Mouse (Mus musculus) forebrain, embryonic 14.5 days (tissue): Measurements from ENCODE around the gene Grm7. TPM values are rescaled to one million over a fixed set of nuclear protein-coding genes. Genes with fewer than 3 reads are reported as not detected.

Source experiments
- ATAC-seq: fragments of 200-750 bp; cut with Nextera tagmentation; 2 replicates; pipeline ENCODE4 v1.8.0; 2017; ENCODE audit warnings: mild to moderate bottlenecking, moderate library complexity
- DNase-seq: peaks from one replicate; pipeline ENCODE4 v3.0.0-alpha.2; 2015; ENCODE audit warnings: low spot score
- H3K27ac ChIP-seq: fragments of 300-500 bp; sonication (generic); 2 replicates; pipeline ENCODE4 v1.5.1; 2014; ENCODE audit warnings: low read depth, mild to moderate bottlenecking, control low read depth, low read length, moderate library complexity
- H3K27me3 ChIP-seq: fragments of 300-500 bp; sonication (generic); replicated peaks from 2 replicates; pipeline ENCODE4 v1.6.1; 2014; ENCODE audit warnings: low read length, control low read depth, mixed read lengths; ENCODE audit not compliant: control insufficient read depth, insufficient read depth
- H3K36me3 ChIP-seq: fragments of 300-500 bp; sonication (generic); 2 replicates; pipeline ENCODE4 v1.6.1; 2014; ENCODE audit warnings: low read length, control low read depth; ENCODE audit not compliant: control insufficient read depth, insufficient read depth
- H3K4me1 ChIP-seq: fragments of 300-500 bp; sonication (generic); 2 replicates; pipeline ENCODE4 v1.6.1; 2014; ENCODE audit warnings: antibody characterized with exemption, low read length, control low read depth; ENCODE audit not compliant: control insufficient read depth, insufficient read depth
- H3K4me2 ChIP-seq: fragments of 300-500 bp; sonication (generic); 2 replicates; pipeline ENCODE4 v1.6.1; 2014; ENCODE audit warnings: mild to moderate bottlenecking, control low read depth, low read length
- H3K4me3 ChIP-seq: fragments of 300-500 bp; sonication (generic); 2 replicates; pipeline ENCODE4 v1.5.1; 2014; ENCODE audit warnings: low read depth, low read length, control low read depth
- H3K9ac ChIP-seq: fragments of 300-500 bp; sonication (generic); 2 replicates; pipeline ENCODE4 v1.6.1; 2014; ENCODE audit warnings: mild to moderate bottlenecking, low read length, control low read depth, moderate library complexity
- H3K9me3 ChIP-seq: fragments of 300-500 bp; sonication (generic); replicated peaks from 2 replicates; pipeline ENCODE4 v1.6.1; 2016; ENCODE audit warnings: low read length, control low read depth, mixed read lengths; ENCODE audit not compliant: control insufficient read depth
- WGBS: fragments of 180-500 bp; shearing (Covaris S2); extraction: QIAGEN DNeasy Blood & Tissue Kit; methylation state at CpG from one replicate; pipeline ENCODE4 v1.1.7; 2014; 5-methylcytosine and 5-hydroxymethylcytosine counted together
- polyA plus RNA-seq: library from polyadenylated mRNA; unstranded; fragments of >200 nt; fragmentation: Nextera tagmentation; extraction: Ambion mirVana; gene quantifications from 2 replicates; pipeline ENCODE4 v1.2.1, GENCODE M21; 2014

Gene Grm7
- polyA plus RNA-seq, 1 experiment from 2014 or later, result 5.6 TPM

DNA sequence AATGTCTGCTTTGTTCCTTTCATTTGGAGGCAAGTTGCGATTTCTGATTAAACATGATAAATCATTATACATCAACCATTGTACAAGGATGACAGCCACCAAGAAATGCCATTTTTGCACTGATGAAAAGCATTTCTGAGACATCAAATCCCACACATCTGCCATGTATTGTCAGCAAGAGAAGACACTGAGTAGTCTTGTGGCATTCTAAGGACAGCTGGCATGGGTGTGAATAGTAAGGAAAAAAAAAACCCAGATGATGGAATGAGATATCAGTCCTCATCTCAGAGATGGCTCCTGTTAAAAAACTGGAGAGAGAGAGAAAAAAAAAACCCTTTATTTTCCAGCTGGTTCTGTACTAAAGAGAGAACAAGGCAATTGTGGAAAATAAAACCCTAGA is 875.8 kb downstream of the Grm7 start:
- WGBS, result 92% methylated on average over 1 of the region's 1 CpGs
- no peak overlapping the region for H3K9ac ChIP-seq
- DNase-seq, result no peak

GRCm38 (mm10) chr6:111522122-111522521 is 876.7 kb downstream of the Grm7 start:
- no peaks in the 10 kb centered on the region for H3K27me3 ChIP-seq
- no peaks in the 10 kb centered on the region for H3K36me3 ChIP-seq
- no peaks in the 10 kb centered on the region for H3K9me3 ChIP-seq
- DNase-seq (no peak), ATAC-seq (no peak)
- H3K4me1 ChIP-seq, result no peaks in the 10 kb centered on the region
- H3K27ac ChIP-seq, result no peak overlapping the region
- no peak overlapping the region for H3K4me2 ChIP-seq
- no peak overlapping the region for H3K4me3 ChIP-seq
- H3K9ac ChIP-seq, result no peak overlapping the region

More for the DNA sequence above, 875.8 kb downstream of the Grm7 start:
- ATAC-seq, result no peak
- Histone ChIP-seq H3K4me3 (no peak overlapping the region), H3K36me3 (no peaks in the 10 kb centered on the region), H3K27ac (no peak overlapping the region), H3K27me3 (no peaks in the 10 kb centered on the region), H3K4me2 (no peak overlapping the region), H3K4me1 (no peaks in the 10 kb centered on the region), H3K9me3 (no peaks in the 10 kb centered on the region)

DNA sequence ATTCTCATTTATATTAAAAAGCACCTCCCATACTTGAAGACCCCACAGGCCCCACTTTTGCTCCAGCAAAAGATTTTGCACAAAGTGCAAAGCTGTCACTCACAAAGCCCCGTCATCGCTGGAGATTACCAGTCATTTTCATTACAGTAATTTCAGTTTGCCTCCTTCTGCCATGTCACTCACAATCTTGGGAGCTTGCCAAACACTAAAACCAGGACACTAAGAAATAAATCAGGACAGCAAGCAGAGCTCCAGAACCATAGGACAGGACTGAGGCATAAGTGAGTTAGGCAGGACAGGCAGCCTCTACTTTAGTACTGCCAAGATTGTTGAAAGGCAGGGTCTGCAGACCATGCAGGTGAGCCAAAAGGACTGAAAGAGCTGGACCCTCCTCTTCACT is 884.6 kb downstream of the Grm7 start:
- 64% methylated on average over 2 of the region's 2 CpGs for WGBS
- Histone ChIP-seq H3K36me3 (no peaks in the 10 kb centered on the region), H3K4me1 (0 out of 2 replicates have a peak, but pooled peaks cover 3% of the 10 kb centered on the region), H3K4me3 (no peak overlapping the region), H3K9me3 (no peaks in the 10 kb centered on the region), H3K27me3 (no peaks in the 10 kb centered on the region), H3K4me2 (no peak overlapping the region), H3K9ac (no peak overlapping the region), H3K27ac (no peak overlapping the region)
- DNase-seq (peak; percentile 37), ATAC-seq (no peak; the same call in 1 of the 2 replicates)

DNA sequence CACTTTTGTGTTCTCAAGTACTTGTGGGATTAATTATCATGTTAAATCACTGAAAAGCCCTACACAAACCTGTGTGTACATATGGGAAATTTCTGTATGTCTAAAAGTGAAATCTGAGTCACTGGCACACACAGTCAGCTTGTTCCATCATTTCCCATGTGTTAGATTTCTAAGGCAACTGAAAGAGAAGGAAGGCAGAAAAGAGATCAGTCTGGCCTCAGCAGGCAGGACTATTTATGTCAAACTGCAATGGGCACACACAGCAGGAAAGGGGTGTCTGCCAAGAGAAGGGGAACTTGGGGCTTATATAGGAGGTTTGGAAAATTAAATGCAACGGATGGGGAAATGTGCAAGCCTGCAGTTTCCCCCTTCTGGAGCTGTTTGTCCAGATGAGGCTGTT is 913.2 kb downstream of the Grm7 start:
- Histone ChIP-seq H3K4me3 (no peak overlapping the region), H3K9me3 (no peaks in the 10 kb centered on the region), H3K27me3 (no peaks in the 10 kb centered on the region), H3K4me1 (no peaks in the 10 kb centered on the region), H3K36me3 (no peaks in the 10 kb centered on the region), H3K27ac (no peak overlapping the region), H3K4me2 (no peak overlapping the region), H3K9ac (no peak overlapping the region)
- DNase-seq, result no peak
- WGBS, result 66% methylated on average over 1 of the region's 1 CpGs
- ATAC-seq, result no peak

DNA sequence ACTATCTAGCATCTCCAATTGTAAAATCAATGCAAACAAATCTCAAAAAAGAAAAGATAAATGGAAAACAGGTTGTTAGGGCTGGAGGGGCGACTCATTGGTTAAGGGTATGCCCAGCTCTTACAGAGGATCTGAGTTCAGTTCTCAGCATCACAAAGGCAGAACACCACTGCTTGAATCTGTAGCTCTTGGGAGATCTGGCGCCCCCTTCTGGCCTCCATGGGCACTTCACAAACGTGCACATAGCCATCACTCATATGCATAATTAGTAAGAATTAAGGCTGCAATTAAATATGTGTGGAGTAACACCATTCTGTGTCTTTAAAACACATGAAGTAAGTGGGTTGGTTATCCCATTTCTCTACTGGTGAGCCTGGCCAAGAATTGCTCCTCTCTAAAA is 914.1 kb downstream of the Grm7 start:
- H3K4me3 ChIP-seq, result no peak overlapping the region
- DNase-seq, result no peak
- H3K36me3 ChIP-seq, result no peaks in the 10 kb centered on the region
- whole genome bisulfite sequencing, result 77% methylated on average over 3 of the region's 3 CpGs
- no peak overlapping the region for H3K4me2 ChIP-seq
- no peaks in the 10 kb centered on the region for H3K27me3 ChIP-seq
- H3K9me3 ChIP-seq, result no peaks in the 10 kb centered on the region
- ATAC-seq, result no peak
- no peak overlapping the region for H3K27ac ChIP-seq
- no peak overlapping the region for H3K9ac ChIP-seq
- no peaks in the 10 kb centered on the region for H3K4me1 ChIP-seq

DNA sequence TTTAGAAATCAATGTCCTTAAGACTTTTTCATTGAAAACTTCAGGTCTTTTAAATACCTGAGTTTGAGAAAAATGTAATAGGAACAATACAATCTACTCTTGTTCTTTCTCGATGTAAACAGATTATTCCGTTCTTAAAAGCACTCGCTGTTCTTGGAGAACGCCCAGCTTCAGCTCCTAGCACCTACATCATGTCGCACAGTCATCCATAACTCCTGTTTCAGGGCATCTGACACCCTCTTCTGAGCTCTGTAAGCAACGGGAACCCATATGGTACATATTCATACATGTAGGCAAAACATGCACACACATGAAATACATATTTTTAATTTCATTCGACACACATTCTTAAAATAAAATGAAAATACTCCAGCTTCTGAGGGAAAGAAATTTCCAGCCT is 916.0 kb downstream of the Grm7 start:
- Histone ChIP-seq H3K9ac (no peak overlapping the region), H3K9me3 (no peaks in the 10 kb centered on the region), H3K27me3 (no peaks in the 10 kb centered on the region), H3K4me2 (no peak overlapping the region), H3K4me1 (no peaks in the 10 kb centered on the region), H3K4me3 (no peak overlapping the region), H3K27ac (no peak overlapping the region), H3K36me3 (no peaks in the 10 kb centered on the region)
- WGBS, result 85% methylated on average over 7 of the region's 7 CpGs
- DNase-seq (no peak), ATAC-seq (no peak)

- DNase-seq (no peak), ATAC-seq (no peak)
- Histone ChIP-seq H3K4me2 (no peak overlapping the region), H3K9ac (no peak overlapping the region), H3K27me3 (no peaks in the 10 kb centered on the region), H3K4me3 (no peak overlapping the region), H3K4me1 (no peaks in the 10 kb centered on the region), H3K9me3 (no peaks in the 10 kb centered on the region), H3K36me3 (no peaks in the 10 kb centered on the region), H3K27ac (no peak overlapping the region)
- WGBS, result 89% methylated on average over 4 of the region's 4 CpGs
Observed at GRCm38 (mm10) chr6:111571471-111572088, 926.2 kb downstream of the Grm7 start.

DNA sequence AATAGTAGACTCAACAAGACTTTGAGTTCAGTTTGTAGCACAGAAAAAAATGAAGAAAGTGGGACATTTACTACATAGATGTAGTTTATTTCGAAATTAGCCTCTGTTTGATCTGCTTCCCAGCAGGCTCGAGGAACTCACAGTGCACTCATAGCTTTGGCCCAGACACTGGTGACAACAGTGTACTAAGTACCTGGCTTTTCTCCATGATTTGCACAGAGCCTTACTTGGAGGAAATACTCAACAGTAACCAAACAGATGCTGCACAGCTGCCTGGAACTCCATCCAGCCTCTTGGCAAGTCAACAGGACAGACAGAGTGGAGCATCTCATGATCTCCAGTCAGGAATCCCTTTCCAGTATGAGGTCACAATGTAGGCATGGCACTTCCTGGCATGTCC is 939.5 kb downstream of the Grm7 start:
- DNase-seq (no peak), ATAC-seq (no peak)
- no peaks in the 10 kb centered on the region for H3K36me3 ChIP-seq
- no peaks in the 10 kb centered on the region for H3K9me3 ChIP-seq
- no peak overlapping the region for H3K9ac ChIP-seq
- WGBS, result 77% methylated on average over 2 of the region's 2 CpGs
- H3K4me2 ChIP-seq, result no peak overlapping the region
- H3K4me3 ChIP-seq, result no peak overlapping the region
- no peaks in the 10 kb centered on the region for H3K4me1 ChIP-seq
- H3K27me3 ChIP-seq, result no peaks in the 10 kb centered on the region
- no peak overlapping the region for H3K27ac ChIP-seq

GRCm38 (mm10) chr6:111587572-111587971 is 942.2 kb downstream of the Grm7 start:
- no peak for ATAC-seq
- 90% methylated on average over 3 of the region's 3 CpGs for WGBS
- no peak overlapping the region for H3K4me3 ChIP-seq
- no peaks in the 10 kb centered on the region for H3K36me3 ChIP-seq
- no peak overlapping the region for H3K27ac ChIP-seq
- no peak overlapping the region for H3K9ac ChIP-seq
- H3K27me3 ChIP-seq, result no peaks in the 10 kb centered on the region
- no peak overlapping the region for H3K4me2 ChIP-seq
- DNase-seq, result no peak
- no peaks in the 10 kb centered on the region for H3K9me3 ChIP-seq
- H3K4me1 ChIP-seq, result no peaks in the 10 kb centered on the region
